Comparison of ENCODE assay signal across 17 mouse cellular contexts in the genomic region with DNA sequence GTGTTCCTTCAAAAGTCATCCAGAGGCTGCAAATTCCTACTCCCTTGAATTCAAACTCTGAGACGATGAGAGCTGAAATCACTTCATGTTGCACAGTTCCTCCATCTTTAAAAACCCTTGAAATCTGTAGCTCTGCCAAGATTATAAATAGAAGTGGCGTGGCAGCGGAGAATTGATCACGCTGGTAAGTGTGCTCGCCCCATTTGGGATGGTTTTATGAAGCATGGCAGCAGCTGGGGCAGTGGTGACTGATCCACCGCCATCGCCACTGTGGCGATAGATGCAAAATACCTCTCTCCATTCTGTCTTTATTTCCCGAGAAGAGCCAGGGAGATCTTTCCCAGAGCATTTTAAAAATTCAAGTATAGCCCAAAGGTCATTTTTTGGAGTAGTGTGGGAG.
DNase-seq lines count a peak whose midpoint lies in the region; ATAC-seq lines count a peak whose summit lies in the region.
"Had no signal": no experiment of that assay in that cellular context is flagged by ENCODE, and none has a peak within 500 bp of the region (broad histone marks: within the 10 kb centered on the region; RNA-seq: fewer than 3 reads in every experiment).

No protein-coding gene starts in this region.

- H3K4me2 ChIP-seq in heart, embryonic 15.5 days = peak overlapping the region; percentile 21; the same call in 1 of the 2 replicates
- H3K4me2 ChIP-seq in heart, embryonic 12.5 days = no peak overlapping the region
- H3K4me2 ChIP-seq in hindbrain, embryonic 15.5 days = peak overlapping the region; percentile 35
- H3K4me2 ChIP-seq: liver, embryonic 12.5 days had no signal

- no peak overlapping the region for H3K9ac ChIP-seq in heart, embryonic 15.5 days
- H3K9ac ChIP-seq in heart, embryonic 12.5 days = no peak overlapping the region
- no peak overlapping the region for H3K9ac ChIP-seq in hindbrain, embryonic 15.5 days
- H3K9ac ChIP-seq: liver, embryonic 12.5 days had no signal

- H3K4me1 ChIP-seq in heart, embryonic 15.5 days (replicated peaks) = peaks cover 23% of the 10 kb centered on the region
- peaks cover 22% of the 10 kb centered on the region for H3K4me1 ChIP-seq in heart, embryonic 12.5 days (replicated peaks)
- peaks cover 18% of the 10 kb centered on the region for H3K4me1 ChIP-seq in hindbrain, embryonic 15.5 days (replicated peaks)

- no peaks in the 10 kb centered on the region for H3K36me3 ChIP-seq in heart, embryonic 15.5 days
- no peaks in the 10 kb centered on the region for H3K36me3 ChIP-seq in heart, embryonic 12.5 days
- H3K36me3 ChIP-seq in hindbrain, embryonic 15.5 days = no peaks in the 10 kb centered on the region
- H3K36me3 ChIP-seq: liver, embryonic 12.5 days had no signal

- DNase-seq in retina, postnatal 1 day = peak; percentile 9
- DNase-seq in retina, embryonic 14.5 days (ENCODE audit: low spot score) = no peak
- no peak for DNase-seq in B cell, adult 2 months
- DNase-seq in embryo, embryonic 10 days (ENCODE audit: low spot score) = no peak
- DNase-seq: adrenal gland, postnatal 14 days; cerebellum, adult 9-10 months; gastrocnemius, adult 2 months; kidney, adult 2 months; kidney, postnatal 4 days; layer of hippocampus, postnatal 36 days; lung, postnatal 14 days; thymus, adult 18-20 months had no signal

- 53% methylated on average over 9 of the region's 9 CpGs for WGBS in heart, embryonic 15.5 days
- WGBS in heart, embryonic 12.5 days = 67% methylated on average over 9 of the region's 9 CpGs
- 49% methylated on average over 9 of the region's 9 CpGs for WGBS in hindbrain, embryonic 15.5 days

- no peak for ATAC-seq in heart, embryonic 15.5 days (replicated peaks; ENCODE audit: insufficient number of reproducible peaks, insufficient read depth, low FRiP score, low read depth)
- no peak for ATAC-seq in heart, embryonic 12.5 days (ENCODE audit: insufficient number of reproducible peaks, low FRiP score)
- no peak for ATAC-seq in hindbrain, embryonic 15.5 days (ENCODE audit: low FRiP score, low read depth)
- ATAC-seq: forebrain, embryonic 16.5 days; liver, embryonic 12.5 days had no signal

- H3K4me3 ChIP-seq in heart, embryonic 15.5 days = no peak overlapping the region
- no peak overlapping the region for H3K4me3 ChIP-seq in heart, embryonic 12.5 days
- H3K4me3 ChIP-seq in hindbrain, embryonic 15.5 days = no peak overlapping the region
- H3K4me3 ChIP-seq: gastrocnemius, adult 2 months; liver, embryonic 12.5 days had no signal

- no peaks in the 10 kb centered on the region for H3K9me3 ChIP-seq in heart, embryonic 15.5 days (replicated peaks)
- H3K9me3 ChIP-seq in heart, embryonic 12.5 days (replicated peaks) = no peaks in the 10 kb centered on the region
- no peaks in the 10 kb centered on the region for H3K9me3 ChIP-seq in hindbrain, embryonic 15.5 days
- H3K9me3 ChIP-seq: liver, embryonic 12.5 days had no signal

- peak overlapping the region; percentile 40; the same call in 1 of the 2 replicates for H3K27ac ChIP-seq in heart, embryonic 15.5 days
- H3K27ac ChIP-seq in heart, embryonic 12.5 days (ENCODE audit: poor library complexity, severe bottlenecking) = no peak overlapping the region
- no peak overlapping the region for H3K27ac ChIP-seq in hindbrain, embryonic 15.5 days (replicated peaks)
- H3K27ac ChIP-seq: gastrocnemius, adult 2 months; liver, embryonic 12.5 days had no signal

- no peaks in the 10 kb centered on the region for H3K27me3 ChIP-seq in heart, embryonic 15.5 days
- no peaks in the 10 kb centered on the region for H3K27me3 ChIP-seq in heart, embryonic 12.5 days (replicated peaks)
- no peaks in the 10 kb centered on the region for H3K27me3 ChIP-seq in hindbrain, embryonic 15.5 days
- H3K27me3 ChIP-seq: liver, embryonic 12.5 days had no signal
